Mouse (Mus musculus) embryonic facial prominence, embryonic 14.5 days (tissue): ENCODE data around the gene Akr1cl. TPM values are rescaled to one million over a fixed set of nuclear protein-coding genes. Genes with fewer than 3 reads are reported as not detected.
A peak's percentile ranks its signal among the peaks of the same experiment; 100 is the strongest.

Experiments used
- ATAC-seq: fragments of 200-750 bp; cut with Nextera tagmentation; 2 replicates; pipeline ENCODE4 v1.8.0; 2017; ENCODE audit warnings: low read depth, moderate number of reproducible peaks, moderate TSS enrichment
- DNase-seq: peaks from one replicate; pipeline ENCODE4 v3.0.0-alpha.2; 2015; ENCODE audit warnings: low spot score
- H3K27ac ChIP-seq: fragments of 300-500 bp; sonication (generic); replicated peaks from 2 replicates; pipeline ENCODE4 v1.5.1; 2014; ENCODE audit warnings: low read depth, mild to moderate bottlenecking, low read length, moderate library complexity
- H3K27me3 ChIP-seq: fragments of 300-500 bp; sonication (generic); replicated peaks from 2 replicates; pipeline ENCODE4 v1.6.1; 2014; ENCODE audit warnings: low read length; ENCODE audit not compliant: control insufficient read depth, insufficient read depth
- H3K36me3 ChIP-seq: fragments of 300-500 bp; sonication (generic); 2 replicates; pipeline ENCODE4 v1.6.1; 2014; ENCODE audit warnings: low read length, mixed read lengths; ENCODE audit not compliant: control insufficient read depth, insufficient read depth
- H3K4me1 ChIP-seq: fragments of 300-500 bp; sonication (generic); 2 replicates; pipeline ENCODE4 v1.6.1; 2014; ENCODE audit warnings: antibody characterized with exemption, low read length; ENCODE audit not compliant: control insufficient read depth, insufficient read depth
- H3K4me2 ChIP-seq: fragments of 300-500 bp; sonication (generic); 2 replicates; pipeline ENCODE4 v1.6.1; 2014; ENCODE audit warnings: low read depth, mild to moderate bottlenecking, low read length, moderate library complexity, mixed read lengths
- H3K4me3 ChIP-seq: fragments of 300-500 bp; sonication (generic); 2 replicates; pipeline ENCODE4 v1.5.1; 2014; ENCODE audit warnings: low read depth, mild to moderate bottlenecking, low read length
- H3K9ac ChIP-seq: fragments of 300-500 bp; sonication (generic); 2 replicates; pipeline ENCODE4 v1.6.1; 2014; ENCODE audit warnings: low read depth, mild to moderate bottlenecking, low read length, moderate library complexity, mixed read lengths
- H3K9me3 ChIP-seq: fragments of 300-500 bp; sonication (generic); 2 replicates; pipeline ENCODE4 v1.6.1; 2016; ENCODE audit warnings: low read length; ENCODE audit not compliant: control insufficient read depth
- WGBS: fragments of 180-500 bp; shearing (Covaris S2); extraction: QIAGEN DNeasy Blood & Tissue Kit; methylation state at CpG from one replicate; pipeline ENCODE4 v1.1.7; 2014; 5-methylcytosine and 5-hydroxymethylcytosine counted together
- polyA plus RNA-seq: library from polyadenylated mRNA; unstranded; fragments of >200 nt; fragmentation: Nextera tagmentation; extraction: Ambion mirVana; gene quantifications from 2 replicates; pipeline ENCODE4 v1.2.1, GENCODE M21; 2014

The Akr1cl gene
- polyA plus RNA-seq, 1 experiment from 2014 or later = 0.17 TPM

- no peak overlapping the region for H3K27ac ChIP-seq
- no peak for ATAC-seq
- H3K27me3 ChIP-seq = no peaks in the 10 kb centered on the region
- H3K36me3 ChIP-seq = no peaks in the 10 kb centered on the region
- H3K9ac ChIP-seq = no peak overlapping the region
- no peak overlapping the region for H3K4me3 ChIP-seq
- H3K9me3 ChIP-seq = no peaks in the 10 kb centered on the region
- 55% methylated on average over 9 of the region's 9 CpGs for WGBS
- DNase-seq = peak; percentile 9
- H3K4me2 ChIP-seq = no peak overlapping the region
- no peaks in the 10 kb centered on the region for H3K4me1 ChIP-seq
These were observed 4.4 kb downstream of the Akr1cl start for GRCm38 (mm10) chr1:65028206-65028605.

DNA sequence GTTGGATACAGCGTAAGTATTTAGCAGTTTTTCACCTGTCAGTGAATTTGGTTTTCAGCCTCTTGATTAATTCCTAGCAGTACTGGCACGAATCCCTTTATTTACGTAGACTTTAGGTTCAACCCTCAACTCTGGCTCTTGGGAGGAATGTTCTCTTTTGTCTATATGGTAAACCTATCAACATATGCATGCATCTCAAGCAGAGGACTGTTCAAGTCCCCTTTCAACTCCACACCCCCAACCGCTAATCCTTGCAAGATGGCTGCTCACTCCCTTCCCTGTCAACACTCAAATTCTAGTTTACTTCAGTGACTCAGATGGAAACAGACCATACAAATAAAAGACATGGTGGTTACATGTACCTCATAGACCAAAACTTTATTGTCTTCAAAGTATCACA is 19.8 kb downstream of the Akr1cl start:
- Histone ChIP-seq H3K27me3 (no peaks in the 10 kb centered on the region), H3K4me1 (no peaks in the 10 kb centered on the region), H3K4me2 (no peak overlapping the region), H3K36me3 (no peaks in the 10 kb centered on the region), H3K4me3 (no peak overlapping the region), H3K27ac (no peak overlapping the region), H3K9ac (no peak overlapping the region), H3K9me3 (no peaks in the 10 kb centered on the region)
- ATAC-seq (no peak), DNase-seq (no peak)
- 80% methylated on average over 4 of the region's 4 CpGs for WGBS

- H3K36me3 ChIP-seq = no peaks in the 10 kb centered on the region
- no peaks in the 10 kb centered on the region for H3K4me1 ChIP-seq
- no peak overlapping the region for H3K4me3 ChIP-seq
- no peaks in the 10 kb centered on the region for H3K27me3 ChIP-seq
- 13% methylated on average over 9 of the region's 9 CpGs for WGBS
- H3K27ac ChIP-seq = no peak overlapping the region
- ATAC-seq (peak; percentile 75), DNase-seq (peak; percentile 93)
- no peak overlapping the region for H3K9ac ChIP-seq
- H3K9me3 ChIP-seq = no peaks in the 10 kb centered on the region
- no peak overlapping the region for H3K4me2 ChIP-seq
These were observed 22.4 kb downstream of the Akr1cl start for GRCm38 (mm10) chr1:65010153-65010552.

GRCm38 (mm10) chr1:65005575-65005974 is 27.0 kb downstream of the Akr1cl start:
- H3K27me3 ChIP-seq = no peaks in the 10 kb centered on the region
- no peaks in the 10 kb centered on the region for H3K9me3 ChIP-seq
- no peak overlapping the region for H3K9ac ChIP-seq
- ATAC-seq (no peak), DNase-seq (no peak)
- no peak overlapping the region for H3K27ac ChIP-seq
- 83% methylated on average over 6 of the region's 6 CpGs for WGBS
- no peaks in the 10 kb centered on the region for H3K36me3 ChIP-seq
- H3K4me1 ChIP-seq = no peaks in the 10 kb centered on the region
- no peak overlapping the region for H3K4me2 ChIP-seq
- H3K4me3 ChIP-seq = no peak overlapping the region

DNA sequence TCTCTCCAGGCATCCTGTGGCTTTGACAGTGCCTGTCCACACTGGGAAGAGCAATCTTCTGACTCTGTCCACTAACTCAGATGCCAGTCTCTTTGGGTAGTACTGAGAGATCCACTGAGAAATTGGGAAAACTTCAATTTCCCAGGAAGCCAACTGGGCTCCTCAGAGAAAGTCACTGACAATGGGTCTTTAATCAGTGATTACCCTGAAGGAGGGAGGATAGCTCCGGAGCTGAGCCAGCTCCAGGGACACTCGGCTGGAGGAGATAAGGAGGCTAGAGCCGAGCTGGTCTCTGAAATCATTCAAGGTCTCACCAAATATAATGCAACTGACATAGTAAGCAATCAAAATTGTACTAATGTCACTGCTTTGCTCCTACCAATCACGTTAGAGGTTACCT is 28.0 kb downstream of the Akr1cl start:
- Histone ChIP-seq H3K4me3 (no peak overlapping the region), H3K27me3 (no peaks in the 10 kb centered on the region), H3K4me2 (no peak overlapping the region), H3K27ac (no peak overlapping the region), H3K36me3 (no peaks in the 10 kb centered on the region), H3K9ac (no peak overlapping the region), H3K9me3 (no peaks in the 10 kb centered on the region), H3K4me1 (no peaks in the 10 kb centered on the region)
- no peak for DNase-seq
- WGBS = 79% methylated on average over 4 of the region's 4 CpGs
- ATAC-seq = no peak

GRCm38 (mm10) chr1:64993206-64993605 is 39.4 kb downstream of the Akr1cl start:
- 79% methylated on average over 4 of the region's 4 CpGs for whole genome bisulfite sequencing
- ATAC-seq = no peak
- H3K36me3 ChIP-seq = no peaks in the 10 kb centered on the region
- no peaks in the 10 kb centered on the region for H3K9me3 ChIP-seq
- DNase-seq = no peak
- H3K4me3 ChIP-seq = no peak overlapping the region
- no peak overlapping the region for H3K27ac ChIP-seq
- no peaks in the 10 kb centered on the region for H3K4me1 ChIP-seq
- H3K27me3 ChIP-seq = no peaks in the 10 kb centered on the region
- no peak overlapping the region for H3K9ac ChIP-seq
- no peak overlapping the region for H3K4me2 ChIP-seq

GRCm38 (mm10) chr1:64988176-64988575 is 44.4 kb downstream of the Akr1cl start:
- Histone ChIP-seq H3K4me2 (no peak overlapping the region), H3K27me3 (no peaks in the 10 kb centered on the region), H3K9ac (no peak overlapping the region), H3K9me3 (no peaks in the 10 kb centered on the region), H3K4me1 (no peaks in the 10 kb centered on the region), H3K36me3 (no peaks in the 10 kb centered on the region), H3K27ac (no peak overlapping the region), H3K4me3 (no peak overlapping the region)
- ATAC-seq (no peak), DNase-seq (no peak)

- Histone ChIP-seq H3K9me3 (no peaks in the 10 kb centered on the region), H3K4me1 (no peaks in the 10 kb centered on the region), H3K9ac (no peak overlapping the region), H3K27me3 (no peaks in the 10 kb centered on the region), H3K4me2 (no peak overlapping the region), H3K27ac (no peak overlapping the region), H3K36me3 (no peaks in the 10 kb centered on the region), H3K4me3 (no peak overlapping the region)
- DNase-seq (peak; percentile 81), ATAC-seq (no peak)
- WGBS = 41% methylated on average over 7 of the region's 7 CpGs
These were observed 46.4 kb downstream of the Akr1cl start for GRCm38 (mm10) chr1:64986120-64986519.

- no peak overlapping the region for H3K9ac ChIP-seq
These were observed 49.3 kb downstream of the Akr1cl start for GRCm38 (mm10) chr1:64983247-64983646.

More at GRCm38 (mm10) chr1:64983247-64983646, 49.3 kb downstream of the Akr1cl start:
- Histone ChIP-seq H3K27me3 (no peaks in the 10 kb centered on the region), H3K4me3 (no peak overlapping the region), H3K9me3 (no peaks in the 10 kb centered on the region), H3K4me1 (no peaks in the 10 kb centered on the region), H3K36me3 (no peaks in the 10 kb centered on the region), H3K27ac (no peak overlapping the region), H3K4me2 (no peak overlapping the region)
- ATAC-seq = no peak
- DNase-seq = no peak
- WGBS = 78% methylated on average over 3 of the region's 3 CpGs
